Mouse (Mus musculus): Measurements from ENCODE around the gene Rrp12. TPM values are rescaled to one million over a fixed set of nuclear protein-coding genes. Genes with fewer than 3 reads are reported as not detected.

The Rrp12 gene
- total RNA-seq, 1 experiment: 48.6 TPM

DNA sequence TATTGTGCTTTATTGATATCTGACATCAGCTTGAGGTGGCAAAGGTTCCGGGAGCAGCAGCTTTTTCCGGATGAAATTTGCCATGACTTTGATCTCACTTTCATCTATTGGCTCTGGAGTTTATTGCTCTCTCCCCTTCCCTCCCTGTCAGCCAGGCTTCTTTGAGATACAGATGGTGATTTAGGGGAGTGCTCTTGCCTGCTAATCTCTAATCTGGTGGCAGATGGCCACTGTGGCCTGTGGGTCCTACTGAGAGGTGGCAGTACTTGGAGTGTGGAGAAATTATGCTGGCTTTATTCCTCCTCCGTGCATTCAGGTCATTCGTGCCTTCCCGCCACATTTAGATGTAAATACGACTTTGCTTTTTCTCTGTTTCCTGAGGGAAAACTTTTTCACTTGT, 38.2 kb upstream of the Rrp12 start:
- peaks cover 21% of the 10 kb centered on the region for H3K36me3 ChIP-seq (ENCODE audit: control insufficient read depth, insufficient read depth, low read length, poor library complexity, severe bottlenecking)
- 0 out of 4 replicates have a peak, but pooled peaks cover 0 to 4% of the 10 kb centered on the region in 2 experiments for H3K4me1 ChIP-seq (ENCODE audit: control insufficient read depth in 2 of 2, insufficient read depth in 2 of 2, low read length in 2 of 2, poor library complexity in 1 of 2)
- TF ChIP-seq ZNF384 (IDR thresholded peaks at IDR 0.05; ENCODE audit: low read depth, low read length) (no peak), HCFC1 (IDR thresholded peaks at IDR 0.05; ENCODE audit: borderline replicate concordance, insufficient read depth, low read length) (no peak), MAFK (IDR thresholded peaks at IDR 0.05; ENCODE audit: insufficient read depth, low read depth, low read length) (no peak), ZC3H11A (IDR thresholded peaks at IDR 0.05; ENCODE audit: borderline replicate concordance, low read depth, low read length) (no peak), CHD2 (IDR thresholded peaks at IDR 0.05; ENCODE audit: low read depth, low read length) (no peak)
- no peak for DNase-seq (ENCODE audit: low read depth, low spot score)
- no peaks in the 10 kb centered on the region for H3K9me3 ChIP-seq (ENCODE audit: control insufficient read depth, insufficient read depth, low read depth, low read length)
- H3K27ac ChIP-seq (ENCODE audit: insufficient read depth, low read depth, low read length, poor library complexity, severe bottlenecking): no peak overlapping the region
- H3K4me3 ChIP-seq (ENCODE audit: insufficient read depth in 1 of 2, low read depth in 1 of 2, low read length in 2 of 2, poor library complexity in 1 of 2, severe bottlenecking in 1 of 2): peak overlapping the region; percentile 88 to 100
- peak overlapping the region; percentile 93; the same call in 1 of the 2 replicates for H3K9ac ChIP-seq (ENCODE audit: insufficient read depth, low read depth, low read length, poor library complexity, severe bottlenecking)
- in situ Hi-C loops (cut with MboI; ENCODE audit: low sequenced_read_pairs in 2 of 2, unreplicated experiment in 2 of 2): no loop called here

DNA sequence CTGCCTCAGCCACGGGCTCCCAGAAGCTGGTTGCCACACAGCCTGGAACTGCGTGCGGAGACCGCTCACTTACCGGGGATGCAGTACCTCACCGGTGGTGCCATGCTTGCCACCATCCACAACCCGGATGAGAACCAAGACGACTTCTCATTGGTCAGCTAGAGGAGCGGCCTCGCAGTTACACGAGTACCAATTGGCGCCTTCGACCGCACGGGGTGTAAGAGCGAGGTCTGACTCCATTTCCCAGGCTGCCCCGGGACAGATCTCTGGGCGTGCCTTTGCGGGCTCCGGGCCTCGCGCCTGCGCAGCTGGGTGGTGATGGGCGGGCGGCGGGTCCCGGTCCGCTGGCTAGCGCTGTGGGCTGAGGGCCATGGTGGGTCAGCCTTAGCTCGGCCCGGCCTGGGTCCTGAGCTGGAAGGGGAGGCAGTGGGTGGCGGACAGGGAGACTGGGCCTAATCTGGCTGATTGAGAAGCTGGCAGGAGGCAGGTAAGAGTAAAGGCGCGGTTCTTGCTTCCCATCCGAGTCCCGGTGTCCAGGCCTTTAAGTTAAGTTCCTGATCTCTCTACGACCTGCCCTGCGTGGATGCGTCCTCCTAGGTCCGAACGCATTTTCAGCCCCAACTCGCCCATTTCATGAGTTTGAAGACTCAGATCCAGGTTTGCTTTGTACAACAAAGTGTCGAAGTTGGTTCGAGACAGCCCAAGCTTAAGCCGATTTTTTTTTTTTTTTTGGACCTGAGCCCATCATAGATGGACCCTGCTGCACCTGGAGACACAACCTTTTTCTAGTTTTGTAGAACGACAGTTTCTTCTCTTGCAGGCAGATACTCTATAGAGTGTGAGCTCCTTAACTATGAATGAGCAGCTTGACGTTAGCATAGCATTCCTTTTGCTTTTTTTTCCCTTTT, 37.5 kb upstream of the Rrp12 start, which contains the start of the genes Exosc1 and Zdhhc16:
Gene Exosc1, minus strand, starts transcription at position 245 of the 908 bp plus-strand sequence.
Gene Zdhhc16, plus strand, starts transcription at position 302 of the 908 bp plus-strand sequence.
- H3K9me3 ChIP-seq (ENCODE audit: control insufficient read depth, insufficient read depth, low read depth, low read length): no peaks in the 10 kb centered on the region
- peak; percentile 93 for DNase-seq (ENCODE audit: low read depth, low spot score)
- H3K4me1 ChIP-seq (ENCODE audit: control insufficient read depth in 2 of 2, insufficient read depth in 2 of 2, low read length in 2 of 2, poor library complexity in 1 of 2): 0 out of 4 replicates have a peak, but pooled peaks cover 0 to 4% of the 10 kb centered on the region in 2 experiments
- peak within 1 kb of the TSS; percentile 93 for H3K9ac ChIP-seq (ENCODE audit: insufficient read depth, low read depth, low read length, poor library complexity, severe bottlenecking)
- H3K4me3 ChIP-seq (ENCODE audit: insufficient read depth in 1 of 2, low read depth in 1 of 2, low read length in 2 of 2, poor library complexity in 1 of 2, severe bottlenecking in 1 of 2): peak within 1 kb of the TSS; percentile 88 to 100
- in situ Hi-C loops (cut with MboI; ENCODE audit: low sequenced_read_pairs in 2 of 2, unreplicated experiment in 2 of 2): no loop called here
- no peak within 1 kb of the TSS for H3K27ac ChIP-seq (ENCODE audit: insufficient read depth, low read depth, low read length, poor library complexity, severe bottlenecking)
- TF ChIP-seq ZNF384 (IDR thresholded peaks at IDR 0.05; ENCODE audit: low read depth, low read length): no peak
- TF ChIP-seq CHD2 (IDR thresholded peaks at IDR 0.05; ENCODE audit: low read depth, low read length): peak; percentile 90
- peak; percentile 89 for TF ChIP-seq HCFC1 (IDR thresholded peaks at IDR 0.05; ENCODE audit: borderline replicate concordance, insufficient read depth, low read length)
- H3K36me3 ChIP-seq (ENCODE audit: control insufficient read depth, insufficient read depth, low read length, poor library complexity, severe bottlenecking): peaks cover 21% of the 10 kb centered on the region

DNA sequence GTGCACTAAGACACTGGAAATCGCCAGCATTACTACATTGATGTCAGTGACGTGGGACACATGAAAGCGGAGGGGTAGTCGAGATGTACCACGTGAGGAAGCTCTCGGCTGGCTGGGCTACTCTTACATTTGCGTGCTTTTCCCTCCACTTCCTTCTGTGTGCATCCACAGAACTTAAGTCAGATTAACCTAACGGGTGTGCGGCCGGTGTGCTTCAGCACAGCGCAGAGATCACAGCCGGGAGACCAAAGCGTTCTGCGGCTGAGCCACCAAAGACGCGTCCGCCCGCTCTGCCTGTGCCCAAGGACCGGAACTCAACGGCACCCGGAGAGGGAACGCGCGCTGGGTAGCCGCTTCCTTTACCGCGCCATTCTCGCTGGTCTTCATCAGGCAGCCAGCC, 36.7 kb upstream of the Rrp12 start:
- peak overlapping the region; percentile 90 for H3K9ac ChIP-seq (ENCODE audit: insufficient read depth, low read depth, low read length, poor library complexity, severe bottlenecking)
- H3K4me3 ChIP-seq (ENCODE audit: insufficient read depth in 1 of 2, low read depth in 1 of 2, low read length in 2 of 2, poor library complexity in 1 of 2, severe bottlenecking in 1 of 2): peak overlapping the region; percentile 88 to 100
- H3K27ac ChIP-seq (ENCODE audit: insufficient read depth, low read depth, low read length, poor library complexity, severe bottlenecking): no peak overlapping the region
- TF ChIP-seq HCFC1 (IDR thresholded peaks at IDR 0.05; ENCODE audit: borderline replicate concordance, insufficient read depth, low read length) (no peak), ZNF384 (IDR thresholded peaks at IDR 0.05; ENCODE audit: low read depth, low read length) (no peak), MAFK (IDR thresholded peaks at IDR 0.05; ENCODE audit: insufficient read depth, low read depth, low read length) (no peak), CHD2 (IDR thresholded peaks at IDR 0.05; ENCODE audit: low read depth, low read length) (no peak), ZC3H11A (IDR thresholded peaks at IDR 0.05; ENCODE audit: borderline replicate concordance, low read depth, low read length) (no peak)
- H3K36me3 ChIP-seq (ENCODE audit: control insufficient read depth, insufficient read depth, low read length, poor library complexity, severe bottlenecking): peaks cover 22% of the 10 kb centered on the region
- 0 out of 4 replicates have a peak, but pooled peaks cover 0 to 4% of the 10 kb centered on the region in 2 experiments for H3K4me1 ChIP-seq (ENCODE audit: control insufficient read depth in 2 of 2, insufficient read depth in 2 of 2, low read length in 2 of 2, poor library complexity in 1 of 2)
- in situ Hi-C loops (cut with MboI; ENCODE audit: low sequenced_read_pairs in 2 of 2, unreplicated experiment in 2 of 2): no loop called here
- no peak for DNase-seq (ENCODE audit: low read depth, low spot score)
- no peaks in the 10 kb centered on the region for H3K9me3 ChIP-seq (ENCODE audit: control insufficient read depth, insufficient read depth, low read depth, low read length)

GRCm38 (mm10) chr19:41920412-41921067, 24.6 kb upstream of the Rrp12 start:
- Histone ChIP-seq H3K9me3 (ENCODE audit: control insufficient read depth, insufficient read depth, low read depth, low read length) (no peaks in the 10 kb centered on the region), H3K27ac (ENCODE audit: insufficient read depth, low read depth, low read length, poor library complexity, severe bottlenecking) (no peak overlapping the region), H3K4me1 (ENCODE audit: control insufficient read depth in 2 of 2, insufficient read depth in 2 of 2, low read length in 2 of 2, poor library complexity in 1 of 2) (no peaks in the 10 kb centered on the region), H3K4me3 (ENCODE audit: insufficient read depth in 1 of 2, low read depth in 1 of 2, low read length in 2 of 2, poor library complexity in 1 of 2, severe bottlenecking in 1 of 2) (no peak overlapping the region), H3K36me3 (ENCODE audit: control insufficient read depth, insufficient read depth, low read length, poor library complexity, severe bottlenecking) (peaks cover 42% of the 10 kb centered on the region), H3K9ac (ENCODE audit: insufficient read depth, low read depth, low read length, poor library complexity, severe bottlenecking) (no peak overlapping the region)
- TF ChIP-seq ZC3H11A (IDR thresholded peaks at IDR 0.05; ENCODE audit: borderline replicate concordance, low read depth, low read length) (no peak), MAFK (IDR thresholded peaks at IDR 0.05; ENCODE audit: insufficient read depth, low read depth, low read length) (no peak)
- no peak for DNase-seq (ENCODE audit: low read depth, low spot score)
- in situ Hi-C loops (cut with MboI; ENCODE audit: low sequenced_read_pairs in 2 of 2, unreplicated experiment in 2 of 2): no loop called here

Measured in ES-E14 (cell line).